Mouse (Mus musculus) liver, postnatal 0 days (tissue): ENCODE data around the gene Htr7. TPM values are rescaled to one million over a fixed set of nuclear protein-coding genes. Genes with fewer than 3 reads are reported as not detected.

Experiments used
- ATAC-seq: fragments of 200-750 bp; cut with Nextera tagmentation; 2 replicates; pipeline ENCODE4 v1.8.0; 2017; ENCODE audit warnings: mild to moderate bottlenecking, moderate library complexity
- DNase-seq: peaks from one replicate; pipeline ENCODE4 v3.0.0-alpha.2; 2016
- H3K27ac ChIP-seq: fragments of 300-500 bp; sonication (generic); 2 replicates; pipeline ENCODE4 v1.5.1; 2014; ENCODE audit warnings: antibody characterized with exemption, moderate library complexity, mild to moderate bottlenecking, low read depth
- H3K27me3 ChIP-seq: fragments of 300-500 bp; sonication (generic); 2 replicates; pipeline ENCODE4 v1.6.1; 2014; ENCODE audit warnings: low read length, control low read depth, mixed read lengths; ENCODE audit not compliant: insufficient read depth
- H3K36me3 ChIP-seq: fragments of 300-500 bp; sonication (generic); replicated peaks from 2 replicates; pipeline ENCODE4 v1.6.1; 2014; ENCODE audit warnings: mild to moderate bottlenecking, control low read depth, low read length, moderate library complexity, mixed read lengths; ENCODE audit not compliant: insufficient read depth
- H3K4me1 ChIP-seq: fragments of 300-500 bp; sonication (generic); 2 replicates; pipeline ENCODE4 v1.6.1; 2014; ENCODE audit warnings: antibody characterized with exemption, mild to moderate bottlenecking, control low read depth; ENCODE audit not compliant: insufficient read depth
- H3K4me2 ChIP-seq: fragments of 300-500 bp; sonication (generic); 2 replicates; pipeline ENCODE4 v1.6.1; 2014; ENCODE audit warnings: low read depth, mild to moderate bottlenecking, low read length, moderate library complexity, mixed read lengths
- H3K4me3 ChIP-seq: fragments of 300-500 bp; sonication (generic); 2 replicates; pipeline ENCODE4 v1.5.1; 2014; ENCODE audit warnings: low read depth, low read length
- H3K9ac ChIP-seq: fragments of 300-500 bp; sonication (generic); replicated peaks from 2 replicates; pipeline ENCODE4 v1.6.1; 2014; ENCODE audit warnings: mild to moderate bottlenecking, moderate library complexity
- H3K9me3 ChIP-seq: fragments of 300-500 bp; sonication (generic); 2 replicates; pipeline ENCODE4 v1.6.1; 2016; ENCODE audit warnings: mild to moderate bottlenecking, control low read depth, low read length, mixed read lengths
- CTCF ChIP-seq: sonication (generic); IDR thresholded peaks from 2 replicates; pipeline ENCODE4 v1.5.1; 2016; ENCODE audit warnings: antibody characterized with exemption, low read depth
- EP300 ChIP-seq: IDR thresholded peaks from 2 replicates; pipeline ENCODE4 v1.6.1; 2016; ENCODE audit warnings: antibody characterized with exemption, low read depth, mild to moderate bottlenecking
- WGBS: fragments of 180-500 bp; shearing (Covaris S2); extraction: QIAGEN DNeasy Blood & Tissue Kit; methylation state at CpG from one replicate; pipeline ENCODE4 v1.1.7; 2014; ENCODE audit not compliant: insufficient replicate concordance; 5-methylcytosine and 5-hydroxymethylcytosine counted together
- polyA plus RNA-seq: library from polyadenylated mRNA; unstranded; fragments of >200 nt; fragmentation: Nextera tagmentation; extraction: Ambion mirVana; gene quantifications from 2 replicates; pipeline ENCODE4 v1.2.1, GENCODE M21; 2015

Htr7 gene
- polyA plus RNA-seq, 1 experiment from 2014 or later = 0.06 TPM

DNA sequence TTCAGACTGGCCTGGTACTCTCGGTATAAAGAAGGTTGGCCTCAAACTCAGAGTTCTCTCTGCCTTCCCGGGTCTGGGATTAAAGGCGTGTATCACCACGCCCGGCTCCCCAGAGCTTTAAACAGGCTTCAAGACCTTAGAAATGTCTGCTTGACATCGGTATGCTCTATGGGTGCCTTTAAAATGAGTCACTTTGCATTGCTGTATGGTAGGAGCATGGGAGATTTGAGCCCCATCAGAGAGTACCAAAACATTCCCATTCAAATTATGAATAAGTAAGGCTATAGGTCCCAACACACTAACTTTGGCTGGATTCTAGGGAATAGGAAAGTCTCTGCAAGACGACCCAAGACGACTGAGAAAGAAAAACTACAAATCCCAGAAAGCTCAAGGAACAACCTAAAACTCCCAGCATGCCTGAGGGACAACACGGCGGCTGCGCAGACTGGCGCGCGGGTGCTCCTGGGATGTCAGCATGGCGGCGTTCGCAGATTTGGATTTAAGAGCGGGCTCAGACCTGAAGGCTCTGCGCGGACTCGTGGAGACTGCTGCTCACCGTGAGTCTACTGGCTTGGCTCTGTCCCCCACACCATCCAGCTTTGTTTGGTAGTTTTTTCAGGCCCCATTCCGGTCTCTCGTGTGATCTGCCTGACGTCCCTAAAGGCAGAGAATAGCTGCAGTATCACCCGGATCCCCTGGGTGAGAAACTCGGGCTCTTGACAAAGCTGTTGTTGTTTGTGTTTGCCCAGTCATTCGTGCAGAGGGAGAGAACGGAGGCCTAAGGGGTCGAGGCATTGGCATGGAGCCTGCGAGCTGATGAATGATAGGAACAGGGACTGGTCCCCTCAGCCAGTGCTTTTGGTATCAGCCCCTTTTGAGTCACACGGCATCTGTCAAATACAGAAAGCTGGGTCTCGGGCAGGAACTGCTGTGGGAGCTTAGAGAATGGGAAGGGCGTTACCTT, 26.2 kb upstream of the Htr7 start, which contains the start of gene Rpp30:
Rpp30 (plus strand) TSS at position 455 of the 964 bp plus-strand sequence.
- Histone ChIP-seq H3K9ac (peak within 1 kb of the TSS; percentile 88), H3K27ac (0 out of 2 replicates have a peak within 1 kb of the TSS, but pooled peaks have one; percentile 19), H3K9me3 (no peaks in the 10 kb centered on the region), H3K4me1 (peaks cover 14% of the 10 kb centered on the region), H3K27me3 (peaks cover 5% of the 10 kb centered on the region; the same call in 1 of the 2 replicates), H3K4me2 (peak within 1 kb of the TSS; percentile 96), H3K4me3 (peak within 1 kb of the TSS; percentile 94), H3K36me3 (peaks cover 7% of the 10 kb centered on the region)
- WGBS = 1% methylated on average over 34 of the region's 34 CpGs
- peak; percentile 88 for DNase-seq
- peak; percentile 96 for ATAC-seq
- TF ChIP-seq EP300 = no peak
- no peak for TF ChIP-seq CTCF

DNA sequence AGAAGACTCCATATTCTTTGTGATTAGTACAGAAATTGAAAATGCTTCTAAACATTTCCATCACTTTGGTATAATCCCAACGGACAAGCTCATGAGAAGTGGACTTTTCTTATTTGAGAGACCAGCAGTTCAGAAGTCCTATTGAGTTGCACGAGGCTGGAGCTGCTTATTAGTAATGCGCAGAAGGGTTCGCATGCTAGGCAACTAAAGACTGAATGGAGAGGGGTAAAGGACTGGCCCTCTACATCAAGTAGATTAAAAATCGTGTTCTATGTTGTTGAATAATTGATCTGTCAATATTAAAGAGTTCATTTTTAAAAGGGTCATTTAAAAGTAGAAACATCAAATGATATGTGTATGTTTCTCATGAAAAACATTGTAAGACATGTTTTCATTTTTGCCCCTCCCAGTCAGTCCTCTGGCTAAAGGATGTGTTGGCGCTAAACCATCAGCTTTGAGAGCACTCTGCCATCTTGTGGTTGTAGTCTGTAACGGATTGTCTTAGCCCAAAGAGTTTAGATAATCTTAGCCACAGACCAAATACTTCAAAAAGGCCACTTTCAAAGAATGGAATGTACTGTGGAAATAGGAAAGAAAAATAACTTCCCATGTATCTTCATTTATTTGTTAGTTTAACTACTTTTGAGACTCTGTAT, 25.4 kb upstream of the Htr7 start:
- 44% methylated on average over 7 of the region's 7 CpGs for WGBS
- ATAC-seq = peak; percentile 74

DNA sequence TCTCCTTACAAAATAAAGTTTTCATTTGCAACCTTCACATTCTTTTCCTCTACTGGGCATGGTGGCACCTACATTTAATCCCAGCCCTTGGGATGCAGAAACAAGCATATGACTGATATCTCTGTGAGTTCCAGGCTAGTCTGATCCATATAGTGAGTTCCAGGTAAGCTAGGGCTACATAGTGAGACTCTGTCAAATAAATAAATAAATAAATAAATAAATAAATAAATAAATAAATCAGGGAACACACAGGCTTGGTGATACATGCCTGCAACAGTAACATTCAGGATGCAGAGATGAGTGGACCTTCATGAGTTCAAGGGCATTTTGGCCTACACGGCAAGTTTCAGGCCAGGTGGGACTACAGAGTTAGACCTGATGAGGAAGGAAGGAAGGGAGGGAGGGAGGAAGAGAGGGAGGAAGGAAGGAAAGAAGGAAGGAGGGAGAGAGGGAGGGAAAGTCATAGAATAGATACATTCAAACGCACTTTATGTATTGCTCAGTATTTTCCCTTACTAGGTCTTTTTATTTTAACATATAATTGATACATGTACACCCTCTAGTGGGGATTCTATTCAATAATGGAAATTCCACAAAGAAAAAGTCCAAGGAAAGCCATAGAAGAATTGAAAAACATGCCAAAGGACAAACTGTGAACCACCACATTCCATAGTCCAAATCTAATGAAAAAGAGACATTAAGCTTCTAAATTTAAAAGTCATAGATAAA, 5.7 kb upstream of the Htr7 start:
- Histone ChIP-seq H3K9ac (no peak overlapping the region), H3K4me3 (no peak overlapping the region), H3K4me1 (no peaks in the 10 kb centered on the region), H3K27me3 (peaks cover 18% of the 10 kb centered on the region), H3K4me2 (no peak overlapping the region), H3K9me3 (no peaks in the 10 kb centered on the region), H3K27ac (no peak overlapping the region), H3K36me3 (no peaks in the 10 kb centered on the region)
- no peak for TF ChIP-seq EP300
- no peak for TF ChIP-seq CTCF
- WGBS = 55% methylated on average over 2 of the region's 2 CpGs
- no peak for ATAC-seq
- DNase-seq = no peak

More for the DNA sequence above, 25.4 kb upstream of the Htr7 start:
- Histone ChIP-seq H3K4me2 (peak overlapping the region; percentile 96), H3K4me1 (peaks cover 14% of the 10 kb centered on the region), H3K4me3 (peak overlapping the region; percentile 94), H3K27ac (no peak overlapping the region), H3K9ac (peak overlapping the region; percentile 23; the same call in 1 of the 2 replicates), H3K27me3 (peaks cover 5% of the 10 kb centered on the region; the same call in 1 of the 2 replicates), H3K36me3 (0 out of 2 replicates have a peak, but pooled peaks cover 2% of the 10 kb centered on the region), H3K9me3 (no peaks in the 10 kb centered on the region)
- TF ChIP-seq CTCF (peak; percentile 86), EP300 (no peak)
- DNase-seq = peak; percentile 41

DNA sequence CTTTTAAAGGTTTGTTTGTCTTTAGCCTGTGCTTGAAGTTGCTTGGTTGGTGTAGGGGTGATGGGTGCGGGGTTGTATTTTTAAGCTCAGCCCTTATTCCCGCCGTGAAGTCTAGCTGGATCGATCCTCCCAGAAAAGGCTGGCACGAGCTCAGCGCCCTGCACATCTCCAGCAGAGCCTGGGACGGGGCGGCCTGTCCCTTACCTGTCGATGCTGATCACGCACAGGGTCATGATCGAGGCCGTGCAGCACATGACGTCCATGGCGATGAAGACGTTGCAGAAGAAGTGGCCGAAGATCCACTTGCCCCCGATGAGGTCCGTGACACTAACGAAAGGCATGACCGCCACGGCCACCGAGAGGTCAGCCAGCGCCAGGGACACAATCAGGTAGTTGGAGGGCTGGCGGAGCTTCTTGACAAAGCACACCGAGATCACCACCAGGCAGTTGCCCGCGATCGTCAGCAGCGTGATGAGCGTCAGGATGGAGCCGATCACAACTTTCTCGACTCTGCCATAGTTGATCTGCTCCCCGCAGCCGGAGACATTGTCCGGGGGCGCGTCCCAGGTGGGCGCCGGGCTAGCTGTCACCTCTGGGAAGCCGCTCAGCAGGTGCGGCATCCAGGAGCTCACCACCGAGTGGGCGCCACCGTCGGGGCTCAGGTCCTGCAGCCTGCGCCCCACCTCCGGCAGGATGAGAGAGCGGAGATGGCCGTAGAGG, 645 bp downstream of the Htr7 start:
- TF ChIP-seq EP300 = no peak
- TF ChIP-seq CTCF = no peak
- ATAC-seq (no peak), DNase-seq (peak; percentile 12)
- H3K4me3 ChIP-seq = peak overlapping the region; percentile 45
- peaks cover 50% of the 10 kb centered on the region for H3K27me3 ChIP-seq
- H3K36me3 ChIP-seq = no peaks in the 10 kb centered on the region
- H3K4me1 ChIP-seq = no peaks in the 10 kb centered on the region
- H3K27ac ChIP-seq = no peak overlapping the region
- no peak overlapping the region for H3K9ac ChIP-seq
- 11% methylated on average over 43 of the region's 49 CpGs for WGBS
- peak overlapping the region; percentile 74 for H3K4me2 ChIP-seq
- H3K9me3 ChIP-seq = no peaks in the 10 kb centered on the region

DNA sequence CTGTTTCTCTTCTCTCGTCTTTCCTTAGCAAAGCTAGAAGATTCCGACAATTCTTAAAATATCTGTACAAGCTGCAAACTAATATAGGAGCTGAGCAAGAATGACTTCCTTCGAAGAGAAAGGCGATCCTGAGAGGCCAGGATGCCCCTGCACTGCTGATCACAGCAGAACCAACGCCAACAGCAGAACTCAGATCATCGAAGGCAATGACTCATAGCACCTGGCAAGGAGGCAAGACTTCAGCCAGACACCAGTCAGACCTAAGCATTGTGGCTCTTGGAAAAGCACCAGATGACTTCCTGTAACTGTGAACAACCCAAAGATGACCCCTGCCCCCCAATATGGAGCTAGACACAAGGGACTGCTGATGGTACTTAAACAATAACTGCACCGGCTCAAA, 11.3 kb downstream of the Htr7 start:
- ATAC-seq = no peak
- Histone ChIP-seq H3K27ac (no peak overlapping the region), H3K4me3 (no peak overlapping the region), H3K4me1 (no peaks in the 10 kb centered on the region), H3K9ac (no peak overlapping the region), H3K4me2 (no peak overlapping the region), H3K9me3 (no peaks in the 10 kb centered on the region), H3K27me3 (no peaks in the 10 kb centered on the region), H3K36me3 (no peaks in the 10 kb centered on the region)
- WGBS = 77% methylated on average over 7 of the region's 7 CpGs
- no peak for TF ChIP-seq CTCF
- no peak for TF ChIP-seq EP300
- no peak for DNase-seq
